Mouse (Mus musculus) testis, adult 2 months (tissue): ENCODE results near the gene Ccdc47. TPM values are rescaled to one million over a fixed set of nuclear protein-coding genes. Genes with fewer than 3 reads are reported as not detected.

Experiments used
- H3K27ac ChIP-seq: fragments of 200-500 bp; 2 replicates; pipeline ENCODE4 v1.5.1; 2012; ENCODE audit warnings: low read depth, low read length; ENCODE audit not compliant: control insufficient read depth, insufficient read depth
- H3K27me3 ChIP-seq: fragments of 200-500 bp; 2 replicates; pipeline ENCODE4 v1.6.1; 2012; ENCODE audit warnings: mild to moderate bottlenecking, low read length, moderate library complexity; ENCODE audit not compliant: control insufficient read depth, insufficient read depth
- H3K36me3 ChIP-seq: fragments of 200-500 bp; 2 replicates; pipeline ENCODE4 v1.6.1; 2012; ENCODE audit warnings: mild to moderate bottlenecking, low read length; ENCODE audit not compliant: control insufficient read depth, insufficient read depth
- H3K4me1 ChIP-seq: fragments of 200-500 bp; 2 replicates; pipeline ENCODE4 v1.6.1; 2012; ENCODE audit warnings: low read length; ENCODE audit not compliant: control insufficient read depth, insufficient read depth
- H3K4me3 ChIP-seq: fragments of 200-500 bp; 2 replicates; pipeline ENCODE4 v1.5.1; 2012; ENCODE audit warnings: low read depth, mild to moderate bottlenecking, low read length, moderate library complexity, mixed read lengths; ENCODE audit not compliant: control insufficient read depth
- CTCF ChIP-seq: fragments of 200-500 bp; IDR thresholded peaks from 2 replicates; pipeline ENCODE4 v1.5.1; 2012; ENCODE audit warnings: low read depth, mild to moderate bottlenecking, inconsistent platforms, low read length, moderate library complexity; ENCODE audit not compliant: control insufficient read depth, insufficient read depth, insufficient replicate concordance
- POLR2A ChIP-seq: fragments of 200-500 bp; IDR thresholded peaks from 2 replicates; pipeline ENCODE4 v1.6.1; 2012; ENCODE audit warnings: low read depth, mild to moderate bottlenecking, inconsistent platforms, low read length, moderate library complexity; ENCODE audit not compliant: control insufficient read depth
- polyA plus RNA-seq: library from polyadenylated mRNA; depleted of rRNA; stranded (reverse); fragments of >200 nt; gene quantifications from 2 replicates; pipeline ENCODE4 v1.2.3, GENCODE M21; 2012

The Ccdc47 gene
- polyA plus RNA-seq, 1 experiment = 11.0 TPM

GRCm38 (mm10) chr11:106174372-106174771, 41.8 kb downstream of the Ccdc47 start:
- Histone ChIP-seq H3K4me1 (no peaks in the 10 kb centered on the region), H3K27me3 (no peaks in the 10 kb centered on the region), H3K4me3 (no peak overlapping the region), H3K27ac (no peak overlapping the region), H3K36me3 (peaks cover 2% of the 10 kb centered on the region; the same call in 1 of the 2 replicates)
- TF ChIP-seq POLR2A (no peak), CTCF (no peak)

DNA sequence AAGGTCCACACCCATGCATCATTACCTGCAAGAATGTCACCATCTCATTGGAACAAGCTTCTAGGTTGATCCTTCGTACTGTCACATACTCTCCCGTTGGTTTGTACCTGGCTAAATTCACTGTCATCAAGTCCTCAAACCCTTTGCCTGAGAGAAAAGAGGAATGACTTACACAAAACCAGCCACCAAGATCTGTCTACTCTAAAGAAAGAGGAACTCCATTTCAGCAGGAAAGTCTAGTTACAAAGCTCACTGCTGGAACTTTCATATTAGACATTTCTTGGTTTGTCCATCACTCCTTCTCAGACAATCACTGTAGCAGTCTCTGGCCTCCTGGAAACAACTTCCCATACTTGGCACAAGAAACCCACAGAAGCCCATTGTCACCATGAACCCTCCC, 42.9 kb downstream of the Ccdc47 start:
- H3K27me3 ChIP-seq = no peaks in the 10 kb centered on the region
- no peak overlapping the region for H3K4me3 ChIP-seq
- no peak overlapping the region for H3K27ac ChIP-seq
- no peaks in the 10 kb centered on the region for H3K4me1 ChIP-seq
- no peak for TF ChIP-seq POLR2A
- TF ChIP-seq CTCF = no peak
- peaks cover 2% of the 10 kb centered on the region; the same call in 1 of the 2 replicates for H3K36me3 ChIP-seq

GRCm38 (mm10) chr11:106170807-106171206, 45.3 kb downstream of the Ccdc47 start:
- Histone ChIP-seq H3K27ac (no peak overlapping the region), H3K27me3 (no peaks in the 10 kb centered on the region), H3K36me3 (peaks cover 2% of the 10 kb centered on the region; the same call in 1 of the 2 replicates), H3K4me3 (no peak overlapping the region), H3K4me1 (no peaks in the 10 kb centered on the region)
- TF ChIP-seq POLR2A (no peak), CTCF (no peak)

DNA sequence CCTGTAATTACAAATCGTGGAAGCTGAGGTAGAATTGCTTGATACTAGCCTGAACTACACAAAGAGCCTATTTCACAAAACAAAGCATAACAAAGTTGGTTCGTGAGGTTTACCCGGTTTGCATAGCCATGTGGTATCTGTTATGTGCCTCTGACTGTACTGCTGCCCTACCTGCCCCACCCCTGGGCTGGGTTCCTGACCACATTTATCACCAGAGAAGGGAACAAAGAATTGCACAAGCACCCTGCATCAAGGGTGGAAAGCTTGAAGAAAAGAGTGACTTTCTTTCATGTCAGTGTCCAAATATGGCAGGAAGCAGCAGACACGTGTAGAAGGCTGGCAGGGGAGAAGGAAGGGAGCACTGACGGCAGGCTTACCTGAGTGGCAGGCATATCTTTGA, 48.7 kb downstream of the Ccdc47 start:
- Histone ChIP-seq H3K27me3 (no peaks in the 10 kb centered on the region), H3K36me3 (no peaks in the 10 kb centered on the region), H3K27ac (no peak overlapping the region), H3K4me1 (no peaks in the 10 kb centered on the region), H3K4me3 (no peak overlapping the region)
- TF ChIP-seq POLR2A (no peak), CTCF (no peak)

DNA sequence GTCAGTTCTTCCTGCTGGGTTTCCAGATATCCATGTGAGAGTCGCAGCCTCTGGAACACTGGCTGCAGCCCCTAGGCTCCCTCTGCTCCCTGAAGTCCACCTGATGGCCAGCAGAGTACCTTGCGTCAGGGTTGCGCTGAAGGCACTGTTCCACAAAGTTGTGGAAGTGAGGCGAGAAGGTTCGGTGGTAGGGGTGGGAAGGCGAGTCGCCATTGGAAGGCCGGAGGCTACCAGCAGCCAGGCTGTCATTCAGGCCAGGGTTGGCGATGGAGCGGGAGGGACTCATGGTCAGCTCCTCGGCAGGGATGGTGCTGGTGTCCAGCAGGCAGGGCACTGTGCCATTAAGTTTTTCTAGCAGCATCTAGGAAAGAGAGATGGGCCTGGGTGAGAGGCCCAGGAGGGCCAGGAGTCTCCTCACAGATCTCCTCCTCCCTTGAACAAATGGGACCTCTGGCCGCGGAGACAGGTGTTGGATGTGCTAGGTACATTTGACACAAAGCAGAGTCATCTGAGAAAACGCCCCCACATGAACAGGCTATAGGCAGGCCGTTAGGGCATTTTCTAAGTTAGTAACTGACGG, 51.5 kb downstream of the Ccdc47 start:
- no peak for TF ChIP-seq CTCF
- TF ChIP-seq POLR2A = no peak
- no peak overlapping the region for H3K27ac ChIP-seq

GRCm38 (mm10) chr11:106163546-106163945, 52.6 kb downstream of the Ccdc47 start:
- H3K36me3 ChIP-seq = no peaks in the 10 kb centered on the region
- H3K4me1 ChIP-seq = peaks cover 17% of the 10 kb centered on the region
- no peak overlapping the region for H3K27ac ChIP-seq
- no peaks in the 10 kb centered on the region for H3K27me3 ChIP-seq
- H3K4me3 ChIP-seq = no peak overlapping the region
- TF ChIP-seq POLR2A = no peak; the same call in 1 of the 2 replicates
- TF ChIP-seq CTCF = no peak

More for the DNA sequence above, 51.5 kb downstream of the Ccdc47 start:
- H3K27me3 ChIP-seq = no peaks in the 10 kb centered on the region
- H3K4me3 ChIP-seq = no peak overlapping the region
- peaks cover 11% of the 10 kb centered on the region for H3K4me1 ChIP-seq
- H3K36me3 ChIP-seq = no peaks in the 10 kb centered on the region

DNA sequence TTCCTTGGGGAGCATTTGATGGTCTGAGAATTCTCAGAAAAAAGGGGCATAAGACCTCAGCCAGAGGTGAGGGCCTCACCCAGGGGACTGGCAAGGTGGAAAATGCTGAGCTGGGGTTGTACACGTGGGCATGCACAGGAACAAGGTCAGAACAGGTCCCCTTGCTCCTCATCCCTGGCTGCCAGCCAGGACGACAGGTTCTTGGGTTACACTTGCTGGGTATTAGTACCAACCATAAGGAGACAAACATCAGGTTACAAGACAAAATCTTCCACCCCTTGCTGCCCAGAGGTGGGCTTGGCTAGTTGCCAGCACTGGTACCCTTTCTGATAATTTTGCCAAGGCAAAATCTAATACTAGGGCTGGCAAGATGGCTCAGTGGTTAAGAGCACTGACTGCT, 53.9 kb downstream of the Ccdc47 start:
- no peak overlapping the region for H3K4me3 ChIP-seq
- TF ChIP-seq CTCF (no peak), POLR2A (no peak)
- no peaks in the 10 kb centered on the region for H3K36me3 ChIP-seq
- H3K27ac ChIP-seq = no peak overlapping the region
- peaks cover 22% of the 10 kb centered on the region for H3K4me1 ChIP-seq
- no peaks in the 10 kb centered on the region for H3K27me3 ChIP-seq

DNA sequence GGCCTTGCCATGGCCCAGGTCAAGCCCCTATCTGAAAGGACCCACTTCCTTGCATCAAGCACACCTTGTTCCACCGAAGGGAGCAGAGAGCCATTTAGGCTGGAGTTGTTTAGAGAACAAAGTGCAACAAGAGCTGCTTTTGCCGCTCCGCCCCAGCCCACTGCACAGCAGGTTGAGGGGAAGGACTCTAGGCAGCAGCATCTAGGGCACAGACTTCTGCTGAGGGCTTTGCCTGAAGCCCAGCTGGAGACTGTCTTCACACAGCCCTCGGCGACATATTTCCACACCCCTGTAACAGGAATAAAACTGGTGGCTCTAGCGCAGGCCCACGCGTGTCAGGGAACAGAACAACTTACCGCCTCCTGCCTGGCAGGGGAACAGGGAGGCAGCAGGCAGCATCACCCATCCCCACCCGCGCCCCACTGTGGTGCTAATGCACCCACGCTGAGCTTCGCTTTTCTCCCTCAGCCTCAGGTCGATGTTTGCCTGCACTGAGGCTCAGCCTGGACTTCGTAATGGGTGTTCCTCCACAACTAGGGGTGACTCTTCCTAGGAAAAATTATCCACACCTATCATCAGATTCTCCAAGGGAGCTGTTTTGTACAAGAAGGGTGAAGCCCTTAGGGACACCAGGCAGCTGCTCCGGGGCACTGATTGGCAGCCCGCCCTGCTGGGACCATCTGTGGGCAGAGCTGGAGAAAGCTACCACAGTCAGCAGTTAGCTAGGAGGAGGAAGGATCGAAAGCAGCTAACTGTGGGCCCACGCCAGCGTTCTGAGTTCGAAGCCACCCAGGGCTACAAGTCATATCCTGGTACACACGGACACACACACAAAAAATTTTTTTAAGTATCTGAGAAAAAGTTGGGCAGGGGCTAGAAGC, 55.1 kb downstream of the Ccdc47 start, which contains the start of the genes Gm10840 and Limd2:
Gene Gm10840, plus strand, starts transcription at position 10 of the 881 bp plus-strand sequence.
Gene Limd2, minus strand, starts transcription at position 20 of the 881 bp plus-strand sequence.
- TF ChIP-seq POLR2A (peak; percentile 23; the same call in 1 of the 2 replicates), CTCF (no peak)
- Histone ChIP-seq H3K4me3 (peak within 1 kb of the TSS; percentile 87), H3K27ac (peak within 1 kb of the TSS; percentile 93), H3K4me1 (peaks cover 22% of the 10 kb centered on the region), H3K36me3 (no peaks in the 10 kb centered on the region), H3K27me3 (no peaks in the 10 kb centered on the region)
